Mouse (Mus musculus): ENCODE measurements around the gene Tmem176b. TPM values are rescaled to one million over a fixed set of nuclear protein-coding genes. Genes with fewer than 3 reads are reported as not detected.
"Not testable (repeated sequence)": the region's sequence is repeated elsewhere in the genome, so short reads cannot be mapped to it uniquely, and the experiment has no call there.

Tmem176b gene
- 111 and 139 TPM in 2 replicates for polyA plus RNA-seq (2015; fragmentation: Nextera tagmentation; extraction: Ambion mirVana)

DNA sequence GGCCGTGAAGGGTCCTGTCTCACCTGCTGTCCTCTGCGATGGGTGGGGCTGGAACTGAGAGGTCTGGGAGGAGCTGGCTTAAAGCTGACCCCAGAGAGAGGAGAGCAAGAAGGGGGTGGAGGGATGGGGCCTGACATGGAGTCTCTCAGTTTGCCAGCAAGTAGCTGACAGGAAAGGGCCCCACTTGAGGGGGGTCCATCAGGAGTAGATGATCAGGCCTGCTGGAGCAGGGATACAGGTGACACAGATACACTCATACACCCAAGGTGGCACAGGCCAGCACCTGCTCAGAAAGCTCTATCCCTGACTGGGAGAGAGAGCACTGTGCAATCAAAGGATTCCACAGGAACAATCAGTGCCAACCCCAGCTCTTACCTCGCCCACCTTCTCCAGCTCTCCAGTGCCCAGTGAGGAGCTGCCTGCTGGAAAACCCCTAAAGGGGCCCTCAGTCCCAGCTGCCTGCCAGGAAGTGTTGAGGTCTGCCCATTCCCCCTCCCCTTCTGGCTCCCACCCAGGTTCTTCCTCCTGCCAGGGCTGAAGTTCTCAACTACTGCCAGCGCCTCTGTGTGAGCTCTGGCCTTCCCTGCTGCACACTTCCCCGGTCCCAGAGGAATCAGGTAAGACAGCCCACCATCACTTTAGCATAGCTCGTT is at the start of gene Tmem176b:
Gene Tmem176b, minus strand, starts transcription at position 524 of the 653 bp plus-strand sequence.
- ATAC-seq (ENCODE audit: low FRiP score, low read depth): peak; percentile 91
- peaks cover 38% of the 10 kb centered on the region for H3K4me1 ChIP-seq (replicated peaks)
- H3K4me3 ChIP-seq: peak within 1 kb of the TSS; percentile 35
- peak within 1 kb of the TSS; percentile 53 for H3K4me2 ChIP-seq
- peak within 1 kb of the TSS; percentile 75 for H3K27ac ChIP-seq (replicated peaks)
- H3K36me3 ChIP-seq: no peaks in the 10 kb centered on the region
- 18% methylated on average over 6 of the region's 6 CpGs for WGBS
- H3K9ac ChIP-seq: peak within 1 kb of the TSS; percentile 17
- H3K27me3 ChIP-seq: no peaks in the 10 kb centered on the region
- H3K9me3 ChIP-seq: no peaks in the 10 kb centered on the region

GRCm38 (mm10) chr6:48876510-48877135 is 35.3 kb upstream of the Tmem176b start:
- Histone ChIP-seq H3K36me3 (no peaks in the 10 kb centered on the region), H3K4me1 (replicated peaks) (no peaks in the 10 kb centered on the region), H3K4me3 (no peak overlapping the region), H3K27ac (replicated peaks) (no peak overlapping the region), H3K9me3 (no peaks in the 10 kb centered on the region), H3K4me2 (no peak overlapping the region), H3K9ac (no peak overlapping the region), H3K27me3 (no peaks in the 10 kb centered on the region)
- WGBS: 31% methylated on average over 5 of the region's 5 CpGs
- ATAC-seq (ENCODE audit: low FRiP score, low read depth): no peak

DNA sequence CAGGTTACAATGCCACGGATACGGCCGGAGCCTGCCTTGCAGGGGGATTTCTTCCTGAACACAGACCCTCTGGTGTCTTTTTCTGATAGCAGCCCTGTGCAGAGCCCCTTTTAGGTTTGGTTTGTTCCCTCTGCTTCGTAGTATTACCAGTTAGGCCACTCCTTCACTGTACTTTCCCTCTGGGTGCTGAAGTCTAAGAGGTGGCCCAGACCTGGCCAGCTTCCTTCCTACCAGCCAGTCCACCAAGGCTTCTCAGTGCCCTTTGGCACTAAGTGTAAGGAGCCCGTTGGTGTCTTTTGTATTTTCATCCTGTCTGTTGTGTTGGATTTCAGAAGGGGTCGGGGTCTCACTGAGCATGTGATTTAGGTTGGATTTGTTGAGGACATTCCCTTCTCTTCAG is 34.2 kb upstream of the Tmem176b start:
- WGBS: 88% methylated on average over 6 of the region's 6 CpGs

GRCm38 (mm10) chr6:48874576-48874975 is 33.3 kb upstream of the Tmem176b start:
- H3K4me1 ChIP-seq (replicated peaks): no peaks in the 10 kb centered on the region
- no peaks in the 10 kb centered on the region for H3K27me3 ChIP-seq
- no peak overlapping the region for H3K9ac ChIP-seq
- ATAC-seq (ENCODE audit: low FRiP score, low read depth): no peak
- no peak overlapping the region for H3K27ac ChIP-seq (replicated peaks)
- H3K36me3 ChIP-seq: no peaks in the 10 kb centered on the region
- H3K4me3 ChIP-seq: no peak overlapping the region
- no peaks in the 10 kb centered on the region for H3K9me3 ChIP-seq
- H3K4me2 ChIP-seq: no peak overlapping the region
- 76% methylated on average over 4 of the region's 4 CpGs for WGBS

More for the DNA sequence above, 34.2 kb upstream of the Tmem176b start:
- Histone ChIP-seq H3K27me3 (no peaks in the 10 kb centered on the region), H3K27ac (replicated peaks) (no peak overlapping the region), H3K4me1 (replicated peaks) (no peaks in the 10 kb centered on the region), H3K9me3 (no peaks in the 10 kb centered on the region), H3K9ac (no peak overlapping the region), H3K4me3 (no peak overlapping the region), H3K36me3 (no peaks in the 10 kb centered on the region), H3K4me2 (no peak overlapping the region)
- ATAC-seq (ENCODE audit: low FRiP score, low read depth): no peak

DNA sequence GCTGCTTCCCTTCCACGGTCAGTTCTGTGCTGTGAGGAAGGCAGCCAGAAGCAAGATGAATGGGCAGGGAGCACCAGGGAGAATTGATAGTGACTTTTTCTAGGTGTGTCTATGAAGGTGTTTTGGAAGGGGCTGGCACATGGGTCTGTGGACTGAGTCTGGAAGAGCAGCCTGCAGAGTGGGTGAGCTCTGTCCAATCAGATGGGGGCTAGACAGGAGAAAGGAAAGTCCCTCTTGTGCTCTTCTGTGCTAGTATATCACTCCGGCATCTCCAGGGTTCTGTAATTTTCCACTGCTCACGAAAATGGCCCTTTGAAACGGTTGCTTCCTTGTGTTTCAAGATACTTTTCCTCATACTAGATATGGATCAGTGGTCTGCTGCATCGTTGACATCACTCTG is 31.3 kb upstream of the Tmem176b start, which contains the start of gene Aoc1:
Gene Aoc1, plus strand, starts transcription at position 301 of the 400 bp plus-strand sequence.
- Histone ChIP-seq H3K27me3 (no peaks in the 10 kb centered on the region), H3K36me3 (no peaks in the 10 kb centered on the region), H3K9me3 (no peaks in the 10 kb centered on the region), H3K27ac (replicated peaks) (no peak within 1 kb of the TSS), H3K9ac (no peak within 1 kb of the TSS), H3K4me3 (no peak within 1 kb of the TSS), H3K4me1 (replicated peaks) (no peaks in the 10 kb centered on the region), H3K4me2 (no peak within 1 kb of the TSS)
- ATAC-seq (ENCODE audit: low FRiP score, low read depth): no peak
- 86% methylated on average over 5 of the region's 5 CpGs for WGBS

GRCm38 (mm10) chr6:48869774-48870173 is 28.5 kb upstream of the Tmem176b start:
- Histone ChIP-seq H3K9me3 (no peaks in the 10 kb centered on the region), H3K27ac (replicated peaks) (no peak overlapping the region), H3K9ac (no peak overlapping the region), H3K4me2 (no peak overlapping the region), H3K36me3 (no peaks in the 10 kb centered on the region), H3K27me3 (no peaks in the 10 kb centered on the region), H3K4me1 (replicated peaks) (peaks cover 6% of the 10 kb centered on the region), H3K4me3 (no peak overlapping the region)
- ATAC-seq (ENCODE audit: low FRiP score, low read depth): no peak
- WGBS: 78% methylated on average over 2 of the region's 2 CpGs

- H3K27me3 ChIP-seq: no peaks in the 10 kb centered on the region
- no peak overlapping the region for H3K4me2 ChIP-seq
- H3K4me3 ChIP-seq: no peak overlapping the region
- no peaks in the 10 kb centered on the region for H3K36me3 ChIP-seq
- H3K27ac ChIP-seq (replicated peaks): no peak overlapping the region
- ATAC-seq (ENCODE audit: low FRiP score, low read depth): no peak
- WGBS: 24% methylated on average over 4 of the region's 4 CpGs
- no peaks in the 10 kb centered on the region for H3K9me3 ChIP-seq
- H3K4me1 ChIP-seq (replicated peaks): peaks cover 6% of the 10 kb centered on the region
- H3K9ac ChIP-seq: no peak overlapping the region
Measured at GRCm38 (mm10) chr6:48867158-48867557, 25.9 kb upstream of the Tmem176b start.

DNA sequence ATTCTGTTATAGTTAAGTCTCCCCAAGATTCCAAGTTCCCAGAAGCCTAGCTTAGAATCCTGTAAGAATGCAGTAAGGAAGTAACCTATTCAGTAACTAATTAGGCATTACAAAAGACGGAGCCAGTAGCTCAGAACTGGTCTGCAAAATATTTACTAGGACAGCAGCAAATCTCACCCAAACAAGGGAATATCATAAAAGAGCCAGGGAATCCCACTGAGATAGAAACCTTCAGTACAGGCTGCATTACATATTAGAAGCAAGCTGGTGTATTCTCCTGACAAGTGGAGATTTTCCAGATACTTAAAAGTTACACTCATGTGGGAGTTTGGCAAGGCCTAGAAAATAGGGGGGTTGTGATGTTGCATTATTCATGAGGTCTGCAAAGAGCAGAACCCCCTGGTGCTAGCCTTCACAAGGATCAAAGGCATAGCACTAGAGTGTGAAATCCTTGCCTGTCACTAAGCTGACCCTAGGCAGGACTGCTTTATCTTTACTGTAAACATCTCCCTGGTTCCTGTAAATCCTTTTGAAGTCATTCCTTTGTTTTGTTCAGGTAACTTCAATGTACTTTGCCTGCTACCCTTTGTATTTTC is 25.2 kb upstream of the Tmem176b start:
- not testable (repeated sequence) for H3K27me3 ChIP-seq, H3K36me3 ChIP-seq
- 7% methylated on average over 1 of the region's 1 CpGs for WGBS

DNA sequence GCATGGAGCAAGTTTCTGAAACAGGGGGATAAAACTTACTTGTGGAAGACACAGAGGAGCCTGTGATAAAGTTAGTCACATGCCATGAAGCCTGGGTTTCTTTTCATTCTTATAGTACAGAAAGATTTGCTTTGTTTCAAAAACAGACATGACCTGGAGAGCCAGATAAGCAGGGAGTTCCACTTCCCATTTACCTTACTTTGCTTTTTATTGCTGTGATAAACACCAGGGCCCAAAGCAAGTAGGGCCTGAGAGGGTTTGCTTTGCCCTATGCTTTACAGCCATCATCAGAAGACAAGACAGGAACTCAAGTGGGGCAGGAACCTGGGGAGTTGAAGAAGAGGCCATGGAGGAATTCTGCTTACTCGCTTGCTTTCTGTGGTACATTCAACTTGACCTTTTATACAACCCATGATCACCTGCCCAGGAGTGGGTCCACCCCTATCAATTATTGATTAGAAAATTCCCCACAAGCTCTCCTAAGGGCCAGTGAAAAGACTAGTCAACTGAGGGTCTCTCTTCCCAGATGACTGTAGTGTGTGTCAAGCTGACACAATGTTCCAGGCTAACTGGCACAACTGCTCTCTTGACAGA is 24.0 kb upstream of the Tmem176b start:
- no peak for ATAC-seq (ENCODE audit: low FRiP score, low read depth)
- no peaks in the 10 kb centered on the region for H3K36me3 ChIP-seq
- H3K4me2 ChIP-seq: no peak overlapping the region
- no peak overlapping the region for H3K9ac ChIP-seq
- H3K4me3 ChIP-seq: no peak overlapping the region
- WGBS: 90% methylated on average over 1 of the region's 1 CpGs
- no peaks in the 10 kb centered on the region for H3K27me3 ChIP-seq
- peaks cover 6% of the 10 kb centered on the region for H3K4me1 ChIP-seq (replicated peaks)
- H3K27ac ChIP-seq (replicated peaks): no peak overlapping the region
- H3K9me3 ChIP-seq: no peaks in the 10 kb centered on the region

More for the DNA sequence above, 25.2 kb upstream of the Tmem176b start:
- ATAC-seq (ENCODE audit: low FRiP score, low read depth); H3K4me1 ChIP-seq (replicated peaks); H3K4me2 ChIP-seq; H3K4me3 ChIP-seq; H3K27ac ChIP-seq (replicated peaks); H3K9me3 ChIP-seq; H3K9ac ChIP-seq: not testable (repeated sequence)

GRCm38 (mm10) chr6:48864723-48865122 is 23.4 kb upstream of the Tmem176b start:
- ATAC-seq (ENCODE audit: low FRiP score, low read depth): no peak
- peaks cover 6% of the 10 kb centered on the region for H3K4me1 ChIP-seq (replicated peaks)
- H3K9me3 ChIP-seq: no peaks in the 10 kb centered on the region
- H3K27me3 ChIP-seq: no peaks in the 10 kb centered on the region
- 72% methylated on average over 3 of the region's 3 CpGs for WGBS
- no peak overlapping the region for H3K4me2 ChIP-seq
- no peak overlapping the region for H3K27ac ChIP-seq (replicated peaks)
- H3K4me3 ChIP-seq: no peak overlapping the region
- H3K9ac ChIP-seq: no peak overlapping the region
- H3K36me3 ChIP-seq: no peaks in the 10 kb centered on the region

DNA sequence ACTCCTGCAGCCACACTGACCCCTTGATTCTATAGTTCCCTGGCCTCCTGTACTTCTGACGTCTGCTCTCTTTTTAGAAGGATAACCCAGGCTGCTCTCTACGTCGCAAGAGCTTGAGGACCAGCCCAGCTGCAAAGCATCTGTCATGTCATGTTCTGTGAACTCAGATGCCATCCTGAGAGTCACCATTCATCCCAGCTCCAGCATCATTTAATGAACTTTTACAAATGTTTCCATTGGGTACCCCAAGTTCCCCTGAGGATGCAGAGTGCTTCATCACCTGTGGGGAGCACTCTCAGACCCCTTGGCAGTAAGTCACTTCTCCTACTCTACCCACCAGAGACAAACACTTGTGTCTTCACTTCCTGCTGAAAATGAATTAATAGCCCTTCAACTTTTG is 22.9 kb upstream of the Tmem176b start:
- peaks cover 6% of the 10 kb centered on the region for H3K4me1 ChIP-seq (replicated peaks)
- no peak overlapping the region for H3K9ac ChIP-seq
- no peak for ATAC-seq (ENCODE audit: low FRiP score, low read depth)
- no peaks in the 10 kb centered on the region for H3K9me3 ChIP-seq
- no peak overlapping the region for H3K4me2 ChIP-seq
- WGBS: 40% methylated on average over 3 of the region's 3 CpGs
- no peak overlapping the region for H3K27ac ChIP-seq (replicated peaks)
- no peaks in the 10 kb centered on the region for H3K27me3 ChIP-seq
- H3K36me3 ChIP-seq: no peaks in the 10 kb centered on the region
- H3K4me3 ChIP-seq: no peak overlapping the region

DNA sequence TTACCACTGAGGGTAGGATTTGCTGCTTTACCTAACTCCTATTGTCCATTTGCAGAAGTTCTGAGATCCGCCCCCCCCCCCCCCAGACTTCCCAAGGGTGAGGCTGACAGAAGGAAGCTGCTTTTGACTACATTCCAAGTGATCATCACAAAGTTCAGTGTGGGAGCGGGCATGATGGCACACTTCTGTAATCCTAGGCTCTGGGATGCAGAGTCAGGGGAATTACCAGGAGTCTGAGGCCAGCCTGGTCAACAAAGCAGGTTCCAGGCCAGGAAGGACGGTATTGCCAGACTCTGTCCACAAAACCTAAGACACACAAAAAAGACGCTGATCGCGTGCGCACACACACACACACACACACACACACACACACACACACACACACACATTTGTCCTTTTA is 22.2 kb upstream of the Tmem176b start:
- H3K9ac ChIP-seq: no peak overlapping the region
- H3K27ac ChIP-seq (replicated peaks): no peak overlapping the region
- WGBS: 88% methylated on average over 7 of the region's 7 CpGs
- peaks cover 6% of the 10 kb centered on the region for H3K4me1 ChIP-seq (replicated peaks)
- ATAC-seq (ENCODE audit: low FRiP score, low read depth): no peak
- H3K4me2 ChIP-seq: no peak overlapping the region
- H3K4me3 ChIP-seq: no peak overlapping the region
- H3K36me3 ChIP-seq: no peaks in the 10 kb centered on the region
- no peaks in the 10 kb centered on the region for H3K9me3 ChIP-seq
- no peaks in the 10 kb centered on the region for H3K27me3 ChIP-seq

Measured in hindbrain, embryonic 15.5 days (tissue).